Mouse (Mus musculus) spleen, adult 2 months (tissue): ENCODE measurements around the gene Arhgap9.

Experiments
- CTCF ChIP-seq: fragments of 200-500 bp; IDR thresholded peaks from 2 replicates; pipeline ENCODE4 v1.5.1; 2011; ENCODE audit warnings: mild to moderate bottlenecking, inconsistent platforms; ENCODE audit not compliant: insufficient read depth, insufficient read length, insufficient replicate concordance; ENCODE audit errors: extremely low read depth
- POLR2A ChIP-seq: fragments of 200-500 bp; IDR thresholded peaks from 2 replicates; pipeline ENCODE4 v1.6.1; 2011; ENCODE audit warnings: low read depth, low read length, inconsistent platforms

GRCm38 (mm10) chr10:127369834-127370820, 48.4 kb downstream of the Arhgap9 start, which contains the start of gene Inhbc:
- TF ChIP-seq POLR2A (no peak), CTCF (no peak)
